Mouse (Mus musculus) ES-CJ7 (cell line): ENCODE results near the gene Cracr2b.
"Not testable (repeated sequence)": the region's sequence is repeated elsewhere in the genome, so short reads cannot be mapped to it uniquely, and the experiment has no call there.

Source experiments
- DNase-seq: peaks from one replicate; pipeline ENCODE4 v3.0.0; 2011; ENCODE audit warnings: low read depth, low spot score

Gene Cracr2b

DNA sequence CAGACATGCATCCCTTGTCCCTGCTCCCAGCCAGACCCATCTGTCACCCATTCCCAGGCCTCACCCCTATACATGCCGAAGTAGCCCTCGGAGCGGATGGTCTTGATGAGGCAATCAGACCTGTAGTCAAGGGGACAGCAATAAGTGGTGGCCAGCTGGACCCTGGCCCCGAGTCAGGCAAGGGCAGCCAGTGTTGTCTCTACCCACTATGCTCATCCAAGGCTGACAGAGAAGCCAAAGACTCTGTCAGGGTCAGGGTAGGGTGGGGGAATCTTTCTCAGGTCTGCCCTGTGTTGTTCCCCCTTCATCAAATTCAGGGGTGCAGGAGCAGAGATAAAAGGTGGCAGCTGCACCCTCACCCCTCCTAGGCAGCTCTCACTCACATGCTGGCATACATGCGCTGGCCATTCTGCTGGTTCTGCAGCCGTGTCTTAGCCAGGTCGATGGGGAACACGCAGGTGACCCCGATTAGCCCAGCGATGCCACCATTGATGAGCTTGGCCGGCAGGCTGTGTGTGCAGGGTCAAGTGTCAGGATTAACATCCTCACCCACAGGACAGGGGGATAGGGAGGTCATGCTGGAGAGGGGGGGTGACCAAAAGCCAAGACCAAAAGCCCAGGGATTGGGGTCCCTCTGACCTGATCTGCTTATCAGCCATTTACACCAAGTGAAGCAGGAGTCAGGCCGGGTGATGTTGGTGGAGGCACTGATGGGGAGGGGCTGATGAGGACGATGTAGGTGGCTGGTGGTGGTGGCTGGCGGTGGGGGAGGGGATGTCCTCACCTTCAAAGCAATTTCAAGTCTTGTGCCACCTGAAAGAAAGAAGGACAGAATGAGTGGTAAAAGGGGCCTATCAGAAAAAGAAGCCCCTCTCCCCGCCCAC lies 27.1 kb upstream of the Cracr2b start:
- no peak for DNase-seq

DNA sequence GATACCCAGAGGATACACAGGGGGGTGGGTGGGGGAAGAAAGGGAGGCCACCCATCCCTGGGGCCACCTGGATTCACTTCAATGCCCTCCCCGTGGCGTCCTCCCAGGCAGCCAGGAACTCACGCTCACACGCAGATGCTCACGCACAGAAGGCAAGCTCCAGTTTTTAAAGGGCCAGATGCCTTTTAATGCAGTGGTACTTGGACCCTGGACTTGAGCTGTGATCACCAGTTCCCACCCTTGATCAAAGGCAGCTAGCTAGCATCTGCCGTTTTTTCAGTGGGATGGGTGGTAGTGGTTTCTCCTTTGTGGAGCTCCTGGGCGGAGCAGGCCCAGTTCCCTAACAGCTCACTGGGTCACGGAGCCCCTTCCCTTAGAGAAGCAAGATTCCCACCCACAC lies 26.4 kb upstream of the Cracr2b start:
- DNase-seq: no peak

DNA sequence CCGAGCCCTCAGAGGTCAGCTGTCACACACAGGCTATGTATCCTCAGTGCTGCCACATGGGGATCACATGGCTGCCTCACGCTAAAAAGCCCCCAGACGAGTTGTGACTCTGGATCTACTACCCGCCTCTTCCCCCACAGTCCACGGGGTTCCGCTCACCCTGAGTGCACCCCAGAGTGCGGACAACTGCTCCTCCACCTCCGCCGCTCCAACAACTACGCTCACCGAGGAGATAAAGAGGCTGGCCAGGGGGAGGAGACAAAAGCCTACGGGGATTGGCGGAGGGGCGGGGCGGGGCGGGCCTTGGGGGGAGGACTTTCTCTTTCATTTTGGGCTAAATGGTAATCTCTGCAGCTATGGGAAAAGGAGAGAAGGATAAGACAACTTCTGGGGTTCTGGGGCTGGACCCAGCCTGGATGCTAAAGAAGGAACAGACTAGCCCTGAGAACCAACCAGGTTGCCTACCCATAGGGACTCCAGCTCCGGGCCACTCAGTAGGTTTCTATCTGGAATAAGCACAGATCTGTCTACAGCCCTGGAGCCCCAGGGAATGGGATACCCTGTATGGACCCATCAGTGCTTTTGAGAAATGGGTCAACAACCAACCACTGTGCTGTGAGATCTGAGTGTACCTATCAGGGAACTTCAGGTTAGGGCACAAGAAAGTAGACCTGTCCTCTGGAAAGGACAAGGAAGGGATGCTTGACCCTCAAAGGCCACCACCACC lies 25.6 kb upstream of the Cracr2b start:
- no peak for DNase-seq

- DNase-seq: no peak
These were observed 24.9 kb upstream of the Cracr2b start for GRCm38 (mm10) chr7:141435856-141436522.

GRCm38 (mm10) chr7:141436523-141436892 lies 24.4 kb upstream of the Cracr2b start:
- no peak for DNase-seq

DNA sequence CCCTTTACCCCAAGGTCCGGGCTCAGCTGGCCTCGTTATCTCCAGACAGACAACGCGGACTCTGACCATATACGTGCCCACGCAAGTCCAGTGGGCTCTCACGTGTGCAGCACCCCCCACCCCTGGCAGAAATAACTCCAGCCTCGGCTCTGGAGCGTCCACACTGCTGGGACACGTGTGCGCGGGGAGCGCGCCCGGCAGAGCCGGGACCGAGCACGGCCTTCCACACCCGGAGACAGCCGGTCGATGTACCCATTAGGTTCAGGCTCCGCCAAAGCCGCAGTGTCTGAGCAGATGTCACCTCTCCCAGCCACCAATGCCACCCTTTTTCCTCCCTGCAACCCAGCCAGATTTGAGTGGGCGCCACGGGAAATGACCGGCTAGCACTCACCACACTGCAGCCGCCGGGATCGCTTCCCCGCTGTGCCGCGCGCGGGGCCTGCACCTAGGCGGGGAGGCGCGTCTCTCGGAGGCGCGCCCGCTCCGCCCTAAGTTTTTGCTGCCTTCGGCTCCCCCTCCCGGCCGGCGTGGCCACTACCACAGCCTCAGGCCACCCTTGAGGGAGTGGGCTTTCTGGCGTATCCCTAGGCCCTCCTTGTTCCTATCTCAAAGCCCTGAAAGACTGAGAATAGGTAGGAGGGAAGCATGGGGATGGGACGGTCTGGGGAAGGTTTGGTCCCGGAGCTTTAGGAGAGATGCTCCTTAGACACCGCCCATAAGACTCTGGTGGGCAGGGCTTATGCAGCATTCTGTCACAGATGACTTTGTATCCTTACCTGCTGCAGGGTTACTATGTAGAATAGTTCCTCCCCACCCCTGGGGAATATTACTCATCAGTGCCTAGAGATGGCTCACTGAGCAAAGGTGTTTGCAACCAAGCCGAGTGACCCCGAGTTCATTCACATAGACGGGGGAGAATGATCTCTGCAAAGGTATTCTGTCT lies 23.4 kb upstream of the Cracr2b start, which contains the start of gene Slc25a22:
Slc25a22 (minus strand) TSS at position 715 of the 943 bp plus-strand sequence.
- DNase-seq: peak; percentile 78

DNA sequence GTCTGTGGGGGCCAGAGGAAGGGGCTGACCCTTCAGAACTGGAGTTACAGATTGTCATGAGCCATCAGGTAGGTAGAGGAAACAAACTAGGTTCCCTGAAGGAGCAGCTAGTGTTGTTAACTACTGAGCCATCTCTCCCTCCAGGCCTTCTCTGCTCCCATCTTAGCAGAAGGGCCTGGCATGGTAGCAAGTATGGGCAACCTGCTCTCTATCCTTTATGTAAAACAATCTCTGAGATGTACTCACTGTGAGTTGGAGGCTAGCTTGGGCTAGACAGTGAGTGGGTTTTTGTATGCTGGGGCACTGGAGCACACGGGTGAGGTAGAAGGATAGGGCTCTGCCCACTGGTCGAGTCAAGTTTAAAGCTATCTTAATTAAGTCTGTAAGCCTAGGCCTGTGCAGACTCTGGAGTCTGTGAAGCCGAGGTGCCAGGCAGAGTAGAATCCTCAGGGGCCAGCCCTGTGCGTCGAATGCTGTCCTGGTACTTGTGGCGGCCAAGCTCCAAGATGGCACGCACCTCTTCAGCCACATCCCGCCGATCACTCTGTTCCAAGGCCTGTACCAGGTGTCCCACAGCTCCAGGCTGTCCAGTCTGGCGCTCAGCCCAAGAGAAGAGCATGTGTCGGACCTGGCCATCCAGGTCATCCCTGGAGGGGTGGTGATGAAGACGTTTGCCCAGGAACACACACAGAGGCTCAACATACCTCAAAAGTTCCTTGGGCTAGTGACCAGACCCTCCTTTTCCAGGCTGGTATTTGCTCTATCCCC lies 22.5 kb upstream of the Cracr2b start:
- no peak for DNase-seq

GRCm38 (mm10) chr7:141439140-141439679 lies 21.7 kb upstream of the Cracr2b start:
- DNase-seq: no peak

DNA sequence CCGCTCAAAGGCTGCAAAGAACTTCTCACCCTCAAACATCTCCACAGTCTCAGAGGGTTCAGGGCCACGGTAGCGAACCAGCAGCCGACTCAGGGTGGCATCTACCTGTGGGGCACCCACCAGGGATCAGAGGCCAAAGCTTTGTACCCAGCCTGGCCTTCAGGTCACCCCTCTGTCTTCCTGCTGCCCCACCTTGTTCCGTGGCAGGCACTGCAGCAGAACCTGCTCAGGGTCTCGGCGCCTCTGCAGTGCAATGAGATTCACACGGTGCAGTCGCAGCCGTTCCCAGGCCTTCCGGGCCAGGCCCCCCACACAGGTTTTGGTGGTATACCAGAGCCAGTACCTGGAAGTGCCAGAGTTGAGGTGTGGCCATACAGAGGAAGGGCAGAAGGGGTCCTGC lies 21.1 kb upstream of the Cracr2b start:
- no peak for DNase-seq

DNA sequence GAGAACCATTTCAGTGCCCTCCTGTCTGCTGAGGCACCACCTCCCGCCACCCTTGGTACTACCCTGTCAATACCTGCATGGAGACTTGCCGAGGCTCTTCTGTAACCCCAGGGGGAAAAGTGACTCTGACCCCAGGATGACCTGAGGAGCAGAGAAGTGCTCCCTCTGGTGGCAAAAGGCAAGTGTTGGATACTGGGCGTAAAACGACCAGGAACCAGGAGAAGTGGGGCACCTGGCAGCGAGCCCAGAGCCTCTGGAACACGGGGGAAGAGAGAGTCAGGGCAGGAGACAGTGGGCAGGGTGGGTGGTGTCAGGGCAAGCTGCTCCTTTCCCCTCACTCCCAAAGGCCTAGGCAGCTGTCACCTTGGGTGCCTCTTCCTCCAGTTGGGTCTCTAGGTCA lies 20.3 kb upstream of the Cracr2b start:
- peak; percentile 89 for DNase-seq

DNA sequence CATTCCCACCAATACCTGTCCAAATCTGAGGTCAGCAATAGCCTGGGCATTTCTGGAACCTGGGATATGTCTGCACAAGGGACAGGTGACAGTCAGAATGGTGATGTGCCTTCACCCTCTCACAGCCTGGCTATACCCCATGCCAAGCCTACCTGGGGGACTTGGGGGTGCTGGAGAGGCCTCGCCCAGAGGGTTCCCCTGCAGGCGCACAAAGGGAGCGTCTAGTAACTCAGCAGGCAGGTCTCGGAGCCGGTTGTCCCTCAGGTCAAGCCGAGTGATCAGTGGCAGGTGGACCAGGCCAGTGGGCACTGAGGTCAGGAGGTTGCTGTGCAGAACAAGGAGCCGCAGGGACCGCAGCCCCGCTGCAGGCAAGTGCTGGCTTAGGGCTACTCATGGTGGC lies 19.4 kb upstream of the Cracr2b start:
- no peak for DNase-seq

GRCm38 (mm10) chr7:141442199-141442598 lies 18.7 kb upstream of the Cracr2b start:
- no peak for DNase-seq

GRCm38 (mm10) chr7:141443081-141443821 lies 17.6 kb upstream of the Cracr2b start:
- peak; percentile 78 for DNase-seq

- DNase-seq: peak; percentile 77
These were observed 17.1 kb upstream of the Cracr2b start, which contains the start of gene Pidd1 for GRCm38 (mm10) chr7:141443828-141444237. Gene Pidd1 (minus strand): TSS chr7:141444025.

DNA sequence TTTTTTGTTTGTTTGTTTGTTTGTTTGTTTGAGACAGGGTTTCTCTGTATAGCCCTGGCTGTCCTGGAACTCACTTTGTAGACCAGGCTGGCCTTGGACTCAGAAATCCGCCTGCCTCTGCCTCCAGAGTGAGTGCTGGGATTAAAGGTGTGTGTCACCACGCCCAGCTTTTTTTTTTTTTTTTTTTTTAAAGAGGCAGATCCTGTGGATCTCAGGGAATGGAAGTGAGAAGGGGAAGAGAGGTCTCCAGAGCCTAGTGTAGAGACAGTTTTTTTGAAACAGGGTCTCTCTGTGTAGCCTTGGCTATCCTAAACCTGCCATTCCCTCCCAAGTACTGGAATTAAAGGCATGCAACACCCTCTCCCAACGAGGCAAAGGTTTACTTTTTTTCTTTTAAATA lies 14.5 kb upstream of the Cracr2b start:
- DNase-seq: not testable (repeated sequence)

DNA sequence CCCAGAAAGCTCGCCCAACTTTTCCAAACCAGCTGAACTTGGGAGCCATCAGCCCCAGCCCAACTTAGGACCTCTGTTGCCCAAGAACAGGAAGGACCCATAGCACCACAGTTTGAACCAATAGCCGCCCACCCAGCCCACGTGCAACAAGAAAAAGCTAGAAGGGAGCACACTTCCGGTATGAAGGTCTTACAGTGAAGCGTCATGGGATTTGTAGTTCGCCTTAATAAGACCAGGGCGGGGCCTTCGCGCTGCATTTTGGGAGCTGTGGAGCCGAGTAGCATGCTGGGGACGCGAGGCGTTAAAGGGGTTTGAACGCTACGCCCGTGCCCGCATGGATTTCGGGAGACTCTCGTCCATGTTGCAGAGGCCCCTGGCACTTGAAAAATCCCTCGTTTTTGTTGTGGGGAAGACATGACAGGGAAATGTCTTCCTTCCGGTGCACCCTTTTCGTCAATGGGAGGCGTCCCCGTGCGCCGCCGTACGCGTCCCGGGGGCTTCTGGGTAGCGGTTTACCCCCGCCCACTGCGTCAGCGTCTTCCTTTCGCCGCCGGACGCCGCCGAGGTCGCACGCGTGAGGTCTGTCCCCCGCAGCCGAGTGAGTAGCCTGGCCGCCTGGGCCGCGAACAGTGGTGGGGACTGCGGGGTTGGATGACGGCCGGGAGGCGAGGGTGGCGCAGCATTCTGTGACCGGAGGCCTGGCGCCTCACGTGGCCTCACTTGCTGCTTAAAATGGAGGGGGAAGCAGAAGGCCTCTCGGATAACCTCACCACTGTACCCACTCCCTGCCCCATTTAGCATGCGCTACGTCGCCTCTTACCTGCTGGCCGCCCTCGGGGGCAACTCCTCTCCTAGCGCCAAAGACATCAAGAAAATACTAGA lies 13.5 kb upstream of the Cracr2b start, which contains the start of gene Rplp2:
Rplp2 (plus strand) TSS at position 261 of the 882 bp plus-strand sequence.
- DNase-seq: peak; percentile 98

- no peak for DNase-seq
These were observed 9.0 kb upstream of the Cracr2b start for GRCm38 (mm10) chr7:141451928-141452327.

DNA sequence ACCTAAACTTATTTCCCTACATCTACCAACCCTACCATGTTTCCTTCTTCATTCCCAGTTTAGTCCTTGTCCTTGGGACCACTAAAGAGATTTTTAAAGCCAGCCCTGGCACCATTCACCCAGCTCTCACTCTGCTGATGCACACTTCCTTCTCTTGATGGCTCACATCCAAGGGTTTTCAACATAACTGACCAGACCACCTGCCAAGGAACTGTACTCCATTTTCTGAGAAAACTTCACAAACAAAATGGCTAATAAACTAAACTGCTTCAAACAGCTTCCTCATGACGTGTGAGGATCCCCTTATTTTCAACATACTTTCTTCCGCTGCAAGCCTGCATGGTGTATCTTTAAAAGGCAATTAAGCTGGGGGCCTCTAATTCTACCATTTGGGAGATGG lies 7.3 kb upstream of the Cracr2b start:
- no peak for DNase-seq
